Mouse (Mus musculus): Measurements from ENCODE around the gene Lrmda. TPM values are rescaled to one million over a fixed set of nuclear protein-coding genes. Genes with fewer than 3 reads are reported as not detected.

Gene Lrmda
- total RNA-seq, 2 experiments from 2014 or later = 20.9 to 27.0 TPM

DNA sequence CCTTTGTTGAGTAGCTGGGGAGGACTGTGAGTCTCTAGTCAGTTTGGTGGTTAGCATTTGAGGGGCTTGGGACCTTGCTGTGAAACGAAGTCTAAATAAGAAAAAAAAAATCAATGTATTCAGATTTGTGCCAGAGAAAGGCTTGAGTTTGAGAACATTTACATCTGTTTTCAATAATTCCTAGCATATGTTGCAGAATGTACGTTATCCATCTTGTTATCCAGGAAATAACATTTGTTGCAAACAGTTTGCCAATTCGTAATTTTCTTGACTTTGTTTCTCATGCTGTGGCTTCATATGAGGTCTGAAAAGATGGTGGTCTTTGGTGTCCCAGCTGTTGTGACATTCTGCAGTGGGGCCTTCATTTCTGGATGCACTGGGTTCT, 353.8 kb downstream of the Lrmda start:
- no peak for ATAC-seq (replicated peaks; ENCODE audit: poor library complexity)

DNA sequence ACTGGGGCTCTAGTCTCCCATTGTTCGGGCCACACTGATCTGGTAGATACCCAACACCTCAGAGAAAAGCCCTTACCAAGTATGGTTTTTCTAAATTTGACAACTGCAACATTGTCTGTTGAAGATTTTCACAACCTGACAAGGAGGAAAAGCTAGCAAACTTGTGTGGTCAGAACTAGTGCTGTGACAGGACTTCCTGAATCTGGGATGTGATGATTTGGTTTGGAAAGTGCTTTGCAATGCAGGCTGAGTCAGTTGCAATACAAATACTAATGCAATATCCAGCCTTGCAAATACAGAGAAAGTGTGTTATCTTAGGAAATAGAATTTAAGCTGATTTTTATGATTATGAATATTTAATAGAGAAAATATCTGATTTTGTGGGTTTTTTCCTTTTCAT, 357.6 kb downstream of the Lrmda start:
- ATAC-seq (replicated peaks; ENCODE audit: poor library complexity) = peak; percentile 46; the same call in 1 of the 2 replicates

- ATAC-seq (replicated peaks; ENCODE audit: poor library complexity) = no peak
Measured at GRCm38 (mm10) chr14:22382101-22382500, 362.6 kb downstream of the Lrmda start.

GRCm38 (mm10) chr14:22393616-22394015, 374.1 kb downstream of the Lrmda start:
- no peak for ATAC-seq (replicated peaks; ENCODE audit: poor library complexity)

DNA sequence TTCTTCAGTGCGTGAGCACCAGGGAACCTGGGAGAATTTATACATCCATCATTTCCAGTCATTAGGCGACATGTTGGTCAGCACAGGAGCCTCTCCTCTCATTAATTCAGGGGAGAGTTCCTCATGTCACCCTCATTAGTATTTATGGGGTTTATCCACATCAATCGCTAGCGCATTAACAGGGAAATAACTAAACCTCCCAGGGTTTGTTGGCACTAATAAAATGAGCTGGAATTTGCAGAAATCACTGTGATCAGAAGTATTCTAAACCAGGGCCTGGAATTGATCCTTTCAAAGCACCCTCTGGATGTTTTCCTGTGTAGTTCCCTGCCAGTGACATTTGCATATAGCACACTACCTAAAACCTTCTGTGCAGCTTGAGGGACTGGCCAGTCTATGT, 382.9 kb downstream of the Lrmda start:
- no peak for ATAC-seq (replicated peaks; ENCODE audit: poor library complexity)

GRCm38 (mm10) chr14:22406623-22407022, 387.1 kb downstream of the Lrmda start:
- no peak for ATAC-seq (replicated peaks; ENCODE audit: poor library complexity)

GRCm38 (mm10) chr14:22410826-22411225, 391.3 kb downstream of the Lrmda start:
- no peak for ATAC-seq (replicated peaks; ENCODE audit: poor library complexity)

DNA sequence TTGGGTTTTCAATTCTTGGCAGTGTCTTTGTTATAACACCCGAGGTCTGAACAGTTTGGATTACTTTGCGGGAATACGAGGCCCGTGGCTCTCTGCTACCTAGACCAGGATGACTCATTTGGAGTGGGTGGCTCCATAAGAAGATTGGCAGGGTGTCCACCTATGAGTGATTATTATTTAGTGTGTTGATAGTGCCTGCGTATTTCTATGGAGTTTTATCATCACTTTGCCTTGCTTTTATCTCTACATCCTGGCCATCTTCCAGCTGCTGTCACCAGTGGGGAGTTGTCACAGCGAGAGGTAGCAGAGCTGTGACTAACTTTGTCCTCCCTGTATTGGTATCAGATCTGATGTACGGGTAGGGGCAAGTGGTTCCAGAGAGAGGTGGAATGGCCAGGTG, 393.7 kb downstream of the Lrmda start:
- no peak for ATAC-seq (replicated peaks; ENCODE audit: poor library complexity)

GRCm38 (mm10) chr14:22417706-22418105, 398.2 kb downstream of the Lrmda start:
- ATAC-seq (replicated peaks; ENCODE audit: poor library complexity) = no peak

DNA sequence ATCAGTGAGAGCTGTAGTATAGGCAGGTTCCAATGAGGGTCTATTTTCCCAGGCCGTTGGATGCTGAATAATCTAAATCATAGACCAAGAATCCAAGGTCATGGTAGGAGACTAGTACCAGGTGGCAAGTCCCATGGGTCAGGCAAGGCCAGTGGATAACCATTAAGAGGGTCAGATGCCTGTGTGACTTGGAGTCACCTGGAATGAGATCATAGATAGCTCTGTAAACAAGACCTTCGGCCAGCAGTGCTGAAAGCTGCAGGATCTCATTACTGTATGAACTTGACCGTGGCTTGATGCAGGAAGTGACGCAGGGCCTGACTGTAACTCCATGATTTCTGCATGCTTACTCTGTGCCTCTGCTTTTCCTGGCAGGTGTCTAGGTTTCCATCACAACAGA, 402.2 kb downstream of the Lrmda start:
- ATAC-seq (replicated peaks; ENCODE audit: poor library complexity) = no peak

DNA sequence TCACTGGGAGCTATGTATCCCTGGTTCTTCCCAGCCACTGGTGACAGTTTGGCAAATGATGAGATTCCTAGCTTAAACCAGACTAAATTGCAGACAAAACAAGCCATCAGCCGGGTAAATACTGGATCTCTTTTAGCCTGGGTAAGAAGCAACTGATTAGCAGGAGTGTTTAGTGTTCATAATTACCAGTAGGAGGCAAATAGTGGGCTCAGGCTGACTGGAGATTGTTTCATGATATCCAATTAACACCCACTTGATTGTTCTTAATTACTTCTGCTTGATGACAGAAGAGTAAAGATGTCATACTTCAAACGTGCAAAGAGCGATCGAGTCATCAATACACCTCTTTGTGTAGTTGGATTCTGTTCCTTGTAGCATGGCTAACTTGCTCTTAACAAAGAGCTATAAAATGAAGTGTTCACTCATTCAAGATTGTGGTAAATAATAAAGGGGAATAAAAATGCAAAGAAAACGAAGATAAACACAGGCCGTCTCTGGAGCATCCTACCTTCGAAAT, 405.6 kb downstream of the Lrmda start:
- no peak for ATAC-seq (replicated peaks; ENCODE audit: poor library complexity)

DNA sequence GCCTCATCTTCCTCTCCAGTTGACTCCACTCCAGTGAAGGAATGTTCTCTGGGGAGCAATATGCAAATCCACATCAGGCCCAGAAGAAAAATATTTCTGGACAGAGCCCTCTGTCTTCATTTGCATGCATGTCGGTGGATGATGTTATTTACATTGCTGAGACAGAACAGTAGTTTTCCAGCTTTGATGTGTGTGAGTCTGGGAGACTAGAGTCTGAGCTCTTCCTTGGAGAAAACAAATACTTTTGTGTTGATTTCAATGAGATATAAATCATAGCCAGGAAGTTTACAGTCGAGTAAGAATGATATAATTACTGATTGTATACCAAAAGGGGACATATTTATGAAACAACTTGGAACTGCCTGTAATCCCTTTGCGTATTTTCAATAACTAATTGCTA, 415.9 kb downstream of the Lrmda start:
- ATAC-seq (replicated peaks; ENCODE audit: poor library complexity) = no peak

DNA sequence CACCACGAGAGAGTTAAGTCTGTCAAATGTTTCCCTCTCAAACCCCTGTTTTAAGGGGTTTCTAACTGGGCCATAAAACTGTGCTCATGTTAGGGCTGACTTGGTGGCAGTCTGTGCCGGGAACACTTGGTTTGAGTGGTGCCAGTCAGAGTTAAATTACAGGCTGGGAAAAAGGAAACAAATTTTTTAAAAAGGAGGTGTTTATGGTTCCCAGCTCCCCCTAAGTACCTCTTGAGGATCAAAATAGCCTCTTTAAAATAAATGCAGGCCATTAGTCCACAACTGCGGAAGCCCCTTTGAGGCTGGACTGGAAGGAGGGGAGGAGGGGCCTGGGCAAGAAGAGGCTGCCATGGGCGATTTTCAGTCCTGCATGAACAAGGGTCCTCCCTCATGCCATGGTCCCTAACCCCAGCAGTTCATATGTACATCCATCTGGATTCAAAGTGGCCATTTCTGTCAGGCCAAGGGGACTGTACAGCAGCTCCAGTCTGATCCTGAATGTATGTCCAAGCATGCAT, 416.4 kb downstream of the Lrmda start:
- ATAC-seq (replicated peaks; ENCODE audit: poor library complexity) = no peak

DNA sequence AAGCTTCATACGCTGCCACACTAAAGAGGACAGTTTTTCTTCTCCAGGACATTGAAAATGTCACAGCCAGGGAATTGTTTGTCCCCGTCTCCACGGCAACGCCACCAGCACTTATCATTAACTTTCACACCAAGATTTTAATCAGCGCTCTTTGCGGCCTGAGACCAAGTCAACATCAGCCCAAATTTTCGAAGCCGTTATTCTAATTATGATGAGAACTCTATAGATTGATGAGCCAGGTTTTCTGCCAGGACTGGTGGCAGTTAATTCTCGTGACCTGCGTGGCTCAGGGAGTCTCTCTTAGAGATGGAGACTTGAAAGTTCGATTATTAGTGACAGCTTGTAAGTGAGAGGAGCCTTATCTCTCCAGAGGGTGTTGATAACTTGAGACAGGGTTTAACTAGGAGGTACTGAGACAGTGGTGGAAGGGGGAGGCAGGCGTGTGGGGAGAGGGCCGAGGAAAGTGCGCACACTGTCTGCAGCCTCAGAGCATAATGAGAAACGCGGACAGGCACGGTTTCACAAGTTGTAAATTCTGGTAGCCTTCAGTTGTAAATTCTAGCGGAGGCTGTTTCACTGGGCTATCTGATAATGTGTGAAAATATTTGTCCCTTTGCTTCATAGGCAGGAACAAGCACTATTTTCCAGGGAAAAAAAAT, 421.0 kb downstream of the Lrmda start:
- ATAC-seq (replicated peaks; ENCODE audit: poor library complexity) = no peak

DNA sequence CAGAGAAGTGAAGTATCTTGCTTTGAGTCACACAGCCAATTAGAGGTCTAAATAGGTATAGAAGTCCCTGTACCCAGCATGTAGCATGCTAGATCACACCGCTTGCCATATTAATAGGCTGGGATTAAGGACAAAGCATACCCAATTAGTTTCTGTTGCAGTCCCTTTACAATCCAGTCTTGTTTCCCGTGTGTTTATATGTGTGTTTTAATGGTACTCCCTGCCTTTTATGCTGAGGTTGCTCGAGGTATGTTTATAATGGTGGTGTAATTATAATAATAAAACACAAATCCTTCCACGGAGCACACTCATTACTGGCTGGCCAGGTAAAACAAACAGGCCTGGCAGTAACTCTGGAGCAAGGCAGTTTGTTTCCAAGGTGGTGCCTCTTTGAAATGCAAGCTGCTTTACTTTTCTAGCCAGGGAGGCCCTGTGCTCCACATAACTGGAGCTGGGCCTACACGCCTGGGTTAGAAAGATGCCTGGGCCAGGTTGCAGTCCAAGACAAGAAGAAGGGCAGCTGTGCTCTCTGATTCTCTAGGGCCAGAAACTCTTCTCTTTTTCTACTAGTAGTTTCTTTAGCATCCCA, 422.4 kb downstream of the Lrmda start:
- ATAC-seq (replicated peaks; ENCODE audit: poor library complexity) = no peak

GRCm38 (mm10) chr14:22442719-22443118, 423.2 kb downstream of the Lrmda start:
- no peak for ATAC-seq (replicated peaks; ENCODE audit: poor library complexity)

DNA sequence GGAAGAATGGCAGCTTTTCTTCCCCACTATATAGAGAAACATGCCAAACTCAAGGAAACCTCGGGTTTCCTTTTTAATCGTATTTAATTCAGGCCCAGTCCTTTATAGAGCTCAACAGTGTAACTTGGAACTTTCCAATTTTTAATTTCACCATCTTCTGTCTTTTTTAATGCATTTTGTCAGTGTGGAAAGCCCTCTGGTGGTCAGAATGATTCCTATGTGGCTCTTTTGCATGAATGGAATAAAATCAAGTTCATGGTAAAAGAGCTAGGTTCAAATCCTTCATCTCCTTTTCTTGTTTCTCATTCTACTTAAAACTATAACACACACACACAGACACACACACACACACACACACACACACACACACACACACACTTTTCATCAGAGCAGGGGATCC, 425.0 kb downstream of the Lrmda start:
- no peak for ATAC-seq (replicated peaks; ENCODE audit: poor library complexity)

GRCm38 (mm10) chr14:22445161-22445821, 425.8 kb downstream of the Lrmda start:
- no peak for ATAC-seq (replicated peaks; ENCODE audit: poor library complexity)

- ATAC-seq (replicated peaks; ENCODE audit: poor library complexity) = no peak
Measured at GRCm38 (mm10) chr14:22445841-22446570, 426.5 kb downstream of the Lrmda start.

DNA sequence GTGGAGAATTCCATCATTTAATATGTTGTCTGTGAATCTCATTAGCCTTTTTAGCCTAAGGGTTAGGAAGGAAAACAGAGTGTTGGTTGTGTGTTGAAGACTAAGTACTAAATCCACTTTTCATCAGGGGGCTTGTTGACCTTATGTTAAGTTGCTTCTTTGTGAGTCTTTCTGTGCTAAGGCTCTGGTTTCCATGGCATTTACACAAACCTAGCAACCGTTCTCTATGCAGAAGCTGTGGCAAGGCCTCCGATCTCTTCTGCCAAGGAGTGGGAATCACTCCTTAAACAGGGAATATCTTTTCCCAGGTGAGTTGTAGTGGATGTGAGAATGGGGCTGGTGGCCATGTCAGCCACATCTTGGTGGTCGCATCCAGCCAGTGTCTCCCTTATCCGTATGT, 432.1 kb downstream of the Lrmda start:
- ATAC-seq (replicated peaks; ENCODE audit: poor library complexity) = no peak

- no peak for ATAC-seq (replicated peaks; ENCODE audit: poor library complexity)
Measured at GRCm38 (mm10) chr14:22464314-22464713, 444.8 kb downstream of the Lrmda start.
